Mouse (Mus musculus): ENCODE results near the gene Map2k7. TPM values are rescaled to one million over a fixed set of nuclear protein-coding genes. Genes with fewer than 3 reads are reported as not detected.

The Map2k7 gene
- total RNA-seq, 2 experiments from 2014 or later: 66.6 to 74.1 TPM

- no peak for DNase-seq
- intact Hi-C loops (cut with DNase I): loop anchor here (10.0 kb wide), 1 partner anchor 633 kb away; the partner anchor contains the start of genes Pcp2, Pet100 and Xab2
Observed at GRCm38 (mm10) chr8:4257350-4257749, 18.8 kb downstream of the Map2k7 start.

GRCm38 (mm10) chr8:4258233-4258632 lies 19.7 kb downstream of the Map2k7 start:
- peak; percentile 71 to 86 for DNase-seq
- intact Hi-C loops (cut with DNase I): loop anchor here (2.0 to 10.0 kb wide), 2 partner anchors 117 to 633 kb away; partner anchors contain the start of genes Pcp2, Pet100 and Xab2

GRCm38 (mm10) chr8:4258678-4259077 lies 20.1 kb downstream of the Map2k7 start:
- no peak for DNase-seq
- intact Hi-C loops (cut with DNase I): loop anchor here (2.0 to 10.0 kb wide), 2 partner anchors 118 to 634 kb away; partner anchors contain the start of genes Pcp2, Pet100 and Xab2

- intact Hi-C loops (cut with DNase I): loop anchor here (2.0 to 10.0 kb wide), 2 partner anchors 118 to 634 kb away; partner anchors contain the start of genes Pcp2, Pet100 and Xab2
- DNase-seq: peak; percentile 96
Observed at GRCm38 (mm10) chr8:4259125-4259804, 20.7 kb downstream of the Map2k7 start, which contains the start of gene Ctxn1. TSS of gene Ctxn1 (minus strand) at chr8:4259274.

DNA sequence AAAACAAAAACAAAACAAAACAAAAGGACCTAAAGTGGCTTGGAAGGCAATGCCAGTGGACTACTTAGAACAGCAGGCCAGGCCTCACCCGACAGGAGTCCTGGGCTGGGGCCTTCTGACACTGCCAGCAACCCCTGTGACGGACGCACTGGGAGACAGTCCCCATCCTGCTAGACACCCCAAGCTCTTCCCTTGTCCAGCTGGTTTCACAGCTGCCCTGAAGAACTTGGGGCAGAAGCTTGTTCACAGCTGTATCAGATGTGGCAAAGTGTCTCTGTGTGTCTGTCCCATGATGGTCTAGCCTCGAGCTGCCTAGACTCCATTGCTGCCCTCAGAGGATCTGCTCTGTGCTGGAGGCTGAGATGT lies 21.2 kb downstream of the Map2k7 start:
- intact Hi-C loops (cut with DNase I): loop anchor here (2.0 to 10.0 kb wide), 2 partner anchors 119 to 635 kb away; partner anchors contain the start of genes Pcp2, Pet100 and Xab2

GRCm38 (mm10) chr8:4263105-4263791 lies 24.7 kb downstream of the Map2k7 start:
- intact Hi-C loops (cut with DNase I): no loop called here
- DNase-seq: no peak

More for the DNA sequence above, 21.2 kb downstream of the Map2k7 start:
- no peak for DNase-seq

DNA sequence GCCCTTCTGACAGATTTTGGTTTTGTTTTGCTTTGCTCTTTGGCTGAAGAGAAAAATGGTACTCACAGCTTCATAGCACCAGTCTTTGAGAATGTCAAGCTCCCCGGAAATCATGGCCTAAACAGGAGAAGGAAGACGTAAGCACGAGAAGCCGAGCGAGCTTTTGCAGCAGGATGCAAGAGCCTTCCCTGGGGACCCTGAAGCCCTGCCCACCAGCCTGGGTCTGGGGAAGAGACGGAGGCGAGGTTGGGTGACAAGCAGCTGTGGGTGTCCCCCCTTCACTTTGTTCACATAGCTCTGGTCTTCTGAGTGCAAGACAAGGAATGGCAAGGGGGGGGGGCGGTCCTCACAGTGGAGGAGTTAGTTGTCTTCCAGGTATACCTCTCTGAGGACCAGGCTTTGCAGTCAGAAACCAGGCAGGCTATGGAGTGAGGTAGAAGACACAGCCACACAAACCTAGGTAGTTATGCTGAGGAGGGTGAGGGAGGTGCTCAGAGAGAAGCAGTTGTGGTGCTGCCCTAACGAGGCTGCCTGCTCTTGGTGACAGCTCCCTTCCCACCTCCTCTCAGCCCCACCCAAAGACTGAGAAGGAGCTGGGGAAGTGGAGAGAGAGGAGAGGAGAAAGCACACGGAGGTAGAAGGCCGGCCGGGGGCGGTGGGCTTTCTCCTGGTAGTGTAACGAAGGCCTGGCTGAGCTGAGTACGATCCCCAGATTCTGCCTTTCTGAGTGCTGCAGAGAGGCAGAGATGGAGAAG lies 26.8 kb downstream of the Map2k7 start:
- intact Hi-C loops (cut with DNase I): no loop called here
- no peak for DNase-seq

DNA sequence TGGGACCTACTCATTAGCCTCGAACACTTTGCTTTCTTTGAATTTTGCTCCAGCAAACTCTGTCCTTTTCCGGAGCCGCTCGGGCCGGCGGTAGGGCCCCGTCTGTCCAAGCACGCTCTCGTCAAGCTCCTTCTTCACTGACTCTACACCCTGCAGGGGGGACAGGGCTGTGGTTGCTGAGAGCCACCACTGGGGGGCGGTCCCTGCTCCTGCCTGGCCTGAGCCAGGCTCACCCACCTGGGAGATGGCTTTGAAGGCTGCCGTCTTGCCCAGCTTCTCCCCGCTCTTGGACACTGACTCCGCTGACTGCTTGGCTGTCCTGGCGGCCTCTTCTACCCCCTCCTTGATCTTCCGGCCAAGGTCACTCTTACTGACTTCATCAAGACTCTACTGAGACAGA lies 29.1 kb downstream of the Map2k7 start:
- DNase-seq: no peak
- intact Hi-C loops (cut with DNase I): no loop called here

DNA sequence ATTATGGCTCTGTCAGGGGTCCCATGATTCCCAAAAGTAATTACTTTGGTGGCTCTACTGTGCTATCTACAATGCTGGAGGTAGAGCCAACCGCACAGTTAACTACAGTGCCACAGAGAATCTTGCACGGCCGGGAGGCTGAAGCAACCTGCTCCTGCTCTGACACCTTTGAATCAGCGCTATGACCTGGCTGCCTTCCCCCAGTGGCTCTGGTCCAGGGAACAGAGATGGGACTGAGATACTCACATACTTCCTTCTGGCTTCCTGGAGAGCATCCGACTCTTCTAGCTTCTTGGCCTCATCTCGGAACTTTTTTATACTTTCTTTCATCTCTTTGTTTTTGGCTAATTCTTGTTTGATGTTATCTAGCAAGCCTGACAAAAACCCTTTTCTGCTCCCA lies 31.1 kb downstream of the Map2k7 start:
- no peak for DNase-seq
- intact Hi-C loops (cut with DNase I): no loop called here

DNA sequence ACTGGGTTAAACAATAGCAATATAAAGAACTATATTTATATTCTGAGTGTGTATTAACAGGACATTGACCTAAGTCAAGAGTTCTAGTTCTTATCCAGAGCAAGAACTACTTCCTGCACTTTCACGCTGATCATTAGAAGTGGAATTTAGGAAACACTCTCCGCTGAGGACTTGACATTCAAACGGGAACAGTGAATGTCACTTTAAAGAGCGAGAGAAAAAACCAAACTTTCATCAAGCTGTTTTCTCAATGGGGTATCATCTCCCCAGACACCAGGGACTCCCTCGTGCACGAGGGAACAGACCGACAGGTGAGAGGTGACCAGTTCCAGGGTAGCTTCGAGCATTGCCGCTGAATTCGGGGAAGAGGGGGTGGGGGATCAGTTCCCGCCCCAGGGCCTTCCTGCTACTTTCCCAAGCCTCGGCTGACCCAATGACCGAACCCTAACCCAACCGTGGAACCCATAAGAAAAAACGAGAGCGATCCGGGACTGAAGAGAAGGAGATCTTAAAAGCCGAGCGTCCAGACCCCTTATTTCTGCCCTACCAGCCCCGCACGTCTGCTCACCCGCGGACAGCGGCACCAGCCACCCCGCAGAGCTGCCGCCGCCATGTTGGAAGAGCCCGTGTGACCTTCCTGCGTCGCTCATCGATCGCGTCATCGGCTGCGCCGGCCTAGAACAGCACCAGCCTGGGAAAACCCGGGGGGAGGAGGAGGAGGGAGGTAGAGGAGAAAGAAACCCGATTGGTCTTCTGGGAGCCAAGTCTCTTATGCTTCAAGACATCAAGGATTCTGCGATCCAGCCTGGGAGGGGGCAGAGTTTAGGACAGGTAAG lies 37.0 kb downstream of the Map2k7 start, which contains the start of gene Timm44:
Timm44 (minus strand) TSS at position 639 of the 836 bp plus-strand sequence.
- DNase-seq: peak; percentile 97 to 98
- intact Hi-C loops (cut with DNase I): no loop called here

DNA sequence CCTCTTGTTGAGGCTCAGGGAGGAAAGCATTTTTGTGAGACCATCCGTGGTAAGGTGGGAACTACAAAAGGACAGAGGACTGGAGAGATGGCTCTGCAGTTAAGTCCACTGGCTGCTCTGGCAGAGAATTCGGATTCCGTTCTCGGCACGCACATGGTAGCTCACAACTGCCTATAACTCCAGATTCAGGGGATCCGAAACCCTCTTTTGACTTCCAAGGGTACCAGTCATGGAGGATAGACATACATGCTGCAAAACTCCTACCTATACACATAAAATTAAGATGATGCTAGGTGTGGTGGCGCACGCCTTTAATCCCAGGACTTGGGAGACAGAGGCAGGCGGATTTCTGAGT lies 37.5 kb downstream of the Map2k7 start:
- intact Hi-C loops (cut with DNase I): no loop called here
- no peak for DNase-seq

DNA sequence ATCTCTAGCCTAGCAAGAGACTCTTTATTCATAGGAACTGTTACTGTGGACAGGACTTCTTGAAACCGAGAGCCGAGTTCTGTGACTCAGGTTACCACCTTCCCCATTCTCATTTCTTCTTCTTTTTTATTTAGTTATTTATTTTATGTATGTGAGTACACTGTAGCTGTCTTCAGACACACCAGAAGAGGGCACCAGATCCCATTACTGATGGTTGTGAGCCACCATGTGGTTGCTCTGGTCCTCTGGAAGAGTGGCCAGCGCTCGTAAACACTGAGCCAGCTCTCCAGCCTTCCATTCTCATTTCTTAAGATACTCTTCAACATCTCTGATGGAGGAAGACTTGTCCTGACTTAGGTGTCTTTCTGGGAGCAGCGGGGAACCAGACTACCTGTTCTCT lies 54.2 kb downstream of the Map2k7 start:
- no peak for DNase-seq
- intact Hi-C loops (cut with DNase I): no loop called here

Other genes with a start within 250 kb of the Map2k7 start
- gene Cd209f, start 132.9 kb upstream of the Map2k7 start, total RNA-seq (2021): under 1 TPM in 1 of 2 experiments, not detected in 1; 0.19 TPM
- gene Cd209g, start 104.6 kb upstream of the Map2k7 start, total RNA-seq (2021): not detected
- gene Evi5l, start 72.2 kb upstream of the Map2k7 start, total RNA-seq (2021): 10 to 100 TPM; 23.6 to 24.2 TPM
- gene Prr36, start 21.3 kb upstream of the Map2k7 start, total RNA-seq (2021): under 1 TPM in 1 of 2 experiments, not detected in 1; 0.05 TPM
- gene Lrrc8e, start 11.9 kb upstream of the Map2k7 start, total RNA-seq (2021): under 1 TPM; 0.12 to 0.42 TPM
- gene Gm49320, start 125 bp downstream of the Map2k7 start, total RNA-seq (2021): under 1 TPM in 1 of 2 experiments, not detected in 1; 0.57 TPM
- 1 to 10 TPM; 4.5 to 6.7 TPM for gene Tgfbr3l, start 9.5 kb downstream of the Map2k7 start, total RNA-seq (2021)
- gene Snapc2, start 14.3 kb downstream of the Map2k7 start, total RNA-seq (2021): 10 to 100 TPM; 16.6 to 20.5 TPM
- 1 to 10 TPM; 4.5 to 5.6 TPM for gene Ctxn1, start 20.5 kb downstream of the Map2k7 start, total RNA-seq (2021)
- gene Timm44, start 37.2 kb downstream of the Map2k7 start, total RNA-seq (2021): 100 to 1,000 TPM; 107 to 112 TPM
- 1 to 10 TPM; 4.9 to 6.3 TPM for gene Ccl25, start 86.5 kb downstream of the Map2k7 start, total RNA-seq (2021)
- 10 to 100 TPM; 71.1 to 83.2 TPM for gene Elavl1, start 86.7 kb downstream of the Map2k7 start, total RNA-seq (2021)